Mouse (Mus musculus): Measurements from ENCODE around the gene Nell2. TPM values are rescaled to one million over a fixed set of nuclear protein-coding genes. Genes with fewer than 3 reads are reported as not detected.
"Not testable (repeated sequence)": the region's sequence is repeated elsewhere in the genome, so short reads cannot be mapped to it uniquely, and the experiment has no call there.

The Nell2 gene
- polyA plus RNA-seq, 1 experiment from 2014 or later: 1.9 TPM

DNA sequence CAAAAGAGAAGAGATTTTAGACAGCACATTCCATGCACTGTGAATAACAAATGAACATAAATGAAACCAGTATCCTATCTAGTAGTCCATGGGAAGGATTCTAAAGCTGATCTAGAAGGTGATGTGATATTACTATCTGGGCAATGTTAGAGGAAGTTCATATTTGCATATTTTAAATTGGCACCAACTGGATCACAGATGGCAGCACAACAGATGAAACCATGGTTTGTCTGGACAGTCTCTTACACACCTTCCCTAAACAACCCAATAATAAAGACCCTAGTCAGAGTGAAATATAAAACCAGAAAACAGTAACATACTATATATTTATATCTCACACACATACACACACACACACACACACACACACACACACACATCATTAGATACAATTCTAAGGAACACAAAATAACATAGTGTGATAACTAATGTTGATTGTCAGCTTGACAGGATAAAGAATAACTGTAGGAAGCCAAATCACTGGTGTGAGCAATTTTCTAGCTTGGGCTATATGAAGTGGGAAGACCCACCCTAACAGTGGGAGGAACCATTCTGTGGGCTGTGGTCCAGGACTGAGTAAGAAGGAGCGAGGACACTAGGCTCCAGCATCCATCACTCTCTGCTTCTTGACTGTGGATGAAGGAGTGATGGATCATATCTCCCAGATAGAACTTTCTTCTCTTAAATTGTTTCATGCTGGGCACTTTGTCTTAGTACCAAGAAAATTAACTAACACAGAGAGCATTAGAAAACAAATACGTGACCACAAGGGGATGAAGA lies 268.5 kb downstream of the Nell2 start:
- no peak for ATAC-seq (replicated peaks; ENCODE audit: extremely low read depth, insufficient read depth, low FRiP score)
- Histone ChIP-seq H3K4me1 (ENCODE audit: control insufficient read depth, insufficient read depth, low read length) (no peaks in the 10 kb centered on the region), H3K9me3 (replicated peaks; ENCODE audit: control insufficient read depth, low read length) (no peaks in the 10 kb centered on the region), H3K27me3 (ENCODE audit: control insufficient read depth, insufficient read depth, low read length) (no peaks in the 10 kb centered on the region), H3K9ac (ENCODE audit: low read length) (no peak overlapping the region), H3K4me2 (ENCODE audit: low read depth, low read length) (no peak overlapping the region), H3K36me3 (ENCODE audit: control insufficient read depth, insufficient read depth) (no peaks in the 10 kb centered on the region), H3K27ac (ENCODE audit: low read length) (no peak overlapping the region), H3K4me3 (ENCODE audit: low read length) (no peak overlapping the region)
- 68% methylated on average over 2 of the region's 2 CpGs for WGBS

DNA sequence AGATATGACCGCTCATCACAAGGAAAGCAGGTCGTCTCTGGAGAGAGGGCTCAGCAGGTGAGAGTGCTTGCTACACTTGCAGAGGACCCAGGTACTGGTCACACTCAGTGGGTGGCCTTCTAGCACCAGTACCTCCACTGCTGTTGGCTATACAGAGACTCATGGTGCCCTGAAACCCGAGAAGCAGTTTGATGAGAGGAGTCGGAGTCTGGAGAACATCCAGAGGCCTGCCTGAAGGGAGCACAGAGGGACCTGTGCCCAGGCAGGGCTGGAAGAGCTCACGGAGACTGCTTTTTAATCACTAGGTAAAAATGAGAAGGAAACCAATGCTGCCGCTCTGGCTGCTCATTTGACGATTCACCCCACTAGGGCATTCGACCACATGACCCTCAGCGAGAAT lies 271.2 kb downstream of the Nell2 start:
- Histone ChIP-seq H3K4me3 (ENCODE audit: low read length) (no peak overlapping the region), H3K9ac (ENCODE audit: low read length) (no peak overlapping the region), H3K36me3 (ENCODE audit: control insufficient read depth, insufficient read depth) (no peaks in the 10 kb centered on the region), H3K27ac (ENCODE audit: low read length) (no peak overlapping the region), H3K4me1 (ENCODE audit: control insufficient read depth, insufficient read depth, low read length) (no peaks in the 10 kb centered on the region), H3K9me3 (replicated peaks; ENCODE audit: control insufficient read depth, low read length) (no peaks in the 10 kb centered on the region), H3K4me2 (ENCODE audit: low read depth, low read length) (no peak overlapping the region), H3K27me3 (ENCODE audit: control insufficient read depth, insufficient read depth, low read length) (no peaks in the 10 kb centered on the region)
- 58% methylated on average over 9 of the region's 9 CpGs for WGBS
- no peak for ATAC-seq (replicated peaks; ENCODE audit: extremely low read depth, insufficient read depth, low FRiP score)

- 87% methylated on average over 11 of the region's 11 CpGs for WGBS
- Histone ChIP-seq H3K4me3 (ENCODE audit: low read length) (no peak overlapping the region), H3K9ac (ENCODE audit: low read length) (no peak overlapping the region), H3K27me3 (ENCODE audit: control insufficient read depth, insufficient read depth, low read length) (no peaks in the 10 kb centered on the region), H3K27ac (ENCODE audit: low read length) (no peak overlapping the region), H3K36me3 (ENCODE audit: control insufficient read depth, insufficient read depth) (no peaks in the 10 kb centered on the region), H3K4me2 (ENCODE audit: low read depth, low read length) (no peak overlapping the region), H3K4me1 (ENCODE audit: control insufficient read depth, insufficient read depth, low read length) (no peaks in the 10 kb centered on the region), H3K9me3 (replicated peaks; ENCODE audit: control insufficient read depth, low read length) (no peaks in the 10 kb centered on the region)
- no peak for ATAC-seq (replicated peaks; ENCODE audit: extremely low read depth, insufficient read depth, low FRiP score)
These were observed 282.8 kb downstream of the Nell2 start for GRCm38 (mm10) chr15:95245516-95245915.

- H3K9ac ChIP-seq (ENCODE audit: low read length): no peak overlapping the region
- H3K9me3 ChIP-seq (replicated peaks; ENCODE audit: control insufficient read depth, low read length): no peaks in the 10 kb centered on the region
- H3K4me2 ChIP-seq (ENCODE audit: low read depth, low read length): no peak overlapping the region
- WGBS: 73% methylated on average over 8 of the region's 8 CpGs
- no peak overlapping the region for H3K27ac ChIP-seq (ENCODE audit: low read length)
- no peaks in the 10 kb centered on the region for H3K27me3 ChIP-seq (ENCODE audit: control insufficient read depth, insufficient read depth, low read length)
- H3K4me3 ChIP-seq (ENCODE audit: low read length): no peak overlapping the region
- H3K36me3 ChIP-seq (ENCODE audit: control insufficient read depth, insufficient read depth): no peaks in the 10 kb centered on the region
- no peaks in the 10 kb centered on the region for H3K4me1 ChIP-seq (ENCODE audit: control insufficient read depth, insufficient read depth, low read length)
- ATAC-seq (replicated peaks; ENCODE audit: extremely low read depth, insufficient read depth, low FRiP score): no peak
These were observed 284.5 kb downstream of the Nell2 start for GRCm38 (mm10) chr15:95243876-95244275.

GRCm38 (mm10) chr15:95241161-95241560 lies 287.2 kb downstream of the Nell2 start:
- WGBS: 83% methylated on average over 3 of the region's 3 CpGs
- Histone ChIP-seq H3K9me3 (replicated peaks; ENCODE audit: control insufficient read depth, low read length) (no peaks in the 10 kb centered on the region), H3K36me3 (ENCODE audit: control insufficient read depth, insufficient read depth) (no peaks in the 10 kb centered on the region), H3K9ac (ENCODE audit: low read length) (no peak overlapping the region), H3K4me3 (ENCODE audit: low read length) (no peak overlapping the region), H3K27me3 (ENCODE audit: control insufficient read depth, insufficient read depth, low read length) (no peaks in the 10 kb centered on the region), H3K4me1 (ENCODE audit: control insufficient read depth, insufficient read depth, low read length) (no peaks in the 10 kb centered on the region), H3K4me2 (ENCODE audit: low read depth, low read length) (no peak overlapping the region), H3K27ac (ENCODE audit: low read length) (no peak overlapping the region)
- ATAC-seq (replicated peaks; ENCODE audit: extremely low read depth, insufficient read depth, low FRiP score): no peak

- WGBS: 85% methylated on average over 2 of the region's 2 CpGs
- H3K9ac ChIP-seq (ENCODE audit: low read length); H3K27me3 ChIP-seq (ENCODE audit: control insufficient read depth, insufficient read depth, low read length); ATAC-seq (replicated peaks; ENCODE audit: extremely low read depth, insufficient read depth, low FRiP score); H3K4me1 ChIP-seq (ENCODE audit: control insufficient read depth, insufficient read depth, low read length); H3K9me3 ChIP-seq (replicated peaks; ENCODE audit: control insufficient read depth, low read length); H3K4me3 ChIP-seq (ENCODE audit: low read length); H3K4me2 ChIP-seq (ENCODE audit: low read depth, low read length); H3K36me3 ChIP-seq (ENCODE audit: control insufficient read depth, insufficient read depth); H3K27ac ChIP-seq (ENCODE audit: low read length): not testable (repeated sequence)
These were observed 291.3 kb downstream of the Nell2 start for GRCm38 (mm10) chr15:95237021-95237420.

DNA sequence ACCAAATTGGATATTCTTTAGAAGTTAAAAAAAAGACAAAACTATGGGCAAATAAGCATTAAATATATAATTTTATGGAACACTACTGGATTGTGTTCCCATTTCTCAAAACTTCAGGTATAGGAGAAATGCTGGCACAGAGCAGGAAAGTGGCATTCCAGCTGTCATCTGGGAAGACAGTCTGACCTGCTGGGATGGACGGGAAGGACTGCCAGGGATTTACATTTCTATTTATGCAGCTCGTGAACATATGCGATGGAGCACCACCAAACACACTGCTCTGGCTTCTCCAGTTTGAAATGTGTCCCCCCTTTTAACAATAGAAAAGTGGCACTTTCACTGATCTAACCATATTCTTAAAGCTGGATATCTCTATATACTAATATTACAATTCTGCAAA lies 291.9 kb downstream of the Nell2 start:
- H3K4me2 ChIP-seq (ENCODE audit: low read depth, low read length): no peak overlapping the region
- 75% methylated on average over 3 of the region's 3 CpGs for WGBS
- no peaks in the 10 kb centered on the region for H3K27me3 ChIP-seq (ENCODE audit: control insufficient read depth, insufficient read depth, low read length)
- H3K9me3 ChIP-seq (replicated peaks; ENCODE audit: control insufficient read depth, low read length): no peaks in the 10 kb centered on the region
- H3K4me3 ChIP-seq (ENCODE audit: low read length): no peak overlapping the region
- no peaks in the 10 kb centered on the region for H3K36me3 ChIP-seq (ENCODE audit: control insufficient read depth, insufficient read depth)
- H3K4me1 ChIP-seq (ENCODE audit: control insufficient read depth, insufficient read depth, low read length): no peaks in the 10 kb centered on the region
- H3K9ac ChIP-seq (ENCODE audit: low read length): no peak overlapping the region
- no peak for ATAC-seq (replicated peaks; ENCODE audit: extremely low read depth, insufficient read depth, low FRiP score)
- no peak overlapping the region for H3K27ac ChIP-seq (ENCODE audit: low read length)

DNA sequence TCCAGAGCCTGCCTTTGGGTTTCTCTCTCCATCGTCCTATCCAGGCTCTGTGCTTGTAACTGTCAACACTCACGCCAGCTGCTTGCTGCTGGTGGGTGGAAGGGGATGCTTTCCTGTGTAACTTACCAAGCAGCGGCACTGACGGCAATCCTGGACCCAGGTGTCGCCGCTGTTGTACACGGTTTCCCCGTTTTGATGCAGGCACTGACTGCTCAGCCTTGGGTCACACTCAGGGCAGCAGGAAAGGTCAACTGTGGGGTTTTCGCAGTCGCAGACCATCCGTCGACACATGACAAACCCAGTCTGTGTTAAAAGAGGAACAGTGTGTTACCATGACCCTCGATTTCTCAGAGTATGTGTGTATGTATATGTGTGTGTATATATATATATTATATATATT lies 297.2 kb downstream of the Nell2 start:
- ATAC-seq (replicated peaks; ENCODE audit: extremely low read depth, insufficient read depth, low FRiP score): no peak
- Histone ChIP-seq H3K36me3 (ENCODE audit: control insufficient read depth, insufficient read depth) (no peaks in the 10 kb centered on the region), H3K9ac (ENCODE audit: low read length) (no peak overlapping the region), H3K4me1 (ENCODE audit: control insufficient read depth, insufficient read depth, low read length) (no peaks in the 10 kb centered on the region), H3K9me3 (replicated peaks; ENCODE audit: control insufficient read depth, low read length) (no peaks in the 10 kb centered on the region), H3K27me3 (ENCODE audit: control insufficient read depth, insufficient read depth, low read length) (no peaks in the 10 kb centered on the region), H3K4me2 (ENCODE audit: low read depth, low read length) (no peak overlapping the region), H3K4me3 (ENCODE audit: low read length) (no peak overlapping the region), H3K27ac (ENCODE audit: low read length) (no peak overlapping the region)
- 56% methylated on average over 13 of the region's 13 CpGs for WGBS

GRCm38 (mm10) chr15:95216640-95217365 lies 311.6 kb downstream of the Nell2 start:
- Histone ChIP-seq H3K9ac (ENCODE audit: low read length) (no peak overlapping the region), H3K4me1 (ENCODE audit: control insufficient read depth, insufficient read depth, low read length) (no peaks in the 10 kb centered on the region), H3K9me3 (replicated peaks; ENCODE audit: control insufficient read depth, low read length) (no peaks in the 10 kb centered on the region), H3K4me3 (ENCODE audit: low read length) (no peak overlapping the region), H3K27ac (ENCODE audit: low read length) (no peak overlapping the region), H3K36me3 (ENCODE audit: control insufficient read depth, insufficient read depth) (no peaks in the 10 kb centered on the region), H3K27me3 (ENCODE audit: control insufficient read depth, insufficient read depth, low read length) (no peaks in the 10 kb centered on the region), H3K4me2 (ENCODE audit: low read depth, low read length) (no peak overlapping the region)
- ATAC-seq (replicated peaks; ENCODE audit: extremely low read depth, insufficient read depth, low FRiP score): no peak
- WGBS: 76% methylated on average over 12 of the region's 12 CpGs

All from heart, embryonic 16.5 days (tissue).